Mouse (Mus musculus): ENCODE measurements at regions not wholly inside any gene's neighbourhood (a gene's known extent, or its start where the extent isn't known, plus 50 kb on each side); places are given as distances from the start of the nearest gene placed in this dataset.

DNA sequence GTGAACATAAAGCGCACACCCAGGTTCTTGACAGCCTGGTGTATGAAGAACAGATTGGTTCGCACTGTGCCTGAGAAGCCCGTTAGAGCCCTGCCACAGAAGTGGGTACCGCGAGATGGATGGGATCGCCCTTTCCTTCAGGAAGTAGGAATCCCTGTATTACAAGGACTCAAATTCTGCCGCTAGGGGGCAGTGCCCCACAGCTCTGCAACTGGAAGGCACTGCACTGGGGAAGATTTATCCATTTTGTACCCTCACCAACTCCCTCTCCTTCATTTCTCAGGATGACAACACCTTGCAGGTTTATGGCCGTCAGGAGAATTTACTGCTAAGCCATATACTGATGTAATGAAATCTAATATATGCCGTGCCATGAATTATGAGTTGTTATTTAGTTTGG lies 1094.1 kb upstream of the 2610301B20Rik start:
- H3K4me1 ChIP-seq: no peaks in the 10 kb centered on the region
- H3K36me3 ChIP-seq: no peaks in the 10 kb centered on the region
- no peaks in the 10 kb centered on the region for H3K9me3 ChIP-seq
- H3K27me3 ChIP-seq: no peaks in the 10 kb centered on the region
- WGBS: 33% methylated on average over 9 of the region's 9 CpGs
- no peak overlapping the region for H3K4me2 ChIP-seq
- H3K27ac ChIP-seq: no peak overlapping the region
- no peak overlapping the region for H3K9ac ChIP-seq
- no peak for ATAC-seq (ENCODE audit: borderline replicate concordance, extremely low read depth, low FRiP score, low TSS enrichment)
- no peak overlapping the region for H3K4me3 ChIP-seq

DNA sequence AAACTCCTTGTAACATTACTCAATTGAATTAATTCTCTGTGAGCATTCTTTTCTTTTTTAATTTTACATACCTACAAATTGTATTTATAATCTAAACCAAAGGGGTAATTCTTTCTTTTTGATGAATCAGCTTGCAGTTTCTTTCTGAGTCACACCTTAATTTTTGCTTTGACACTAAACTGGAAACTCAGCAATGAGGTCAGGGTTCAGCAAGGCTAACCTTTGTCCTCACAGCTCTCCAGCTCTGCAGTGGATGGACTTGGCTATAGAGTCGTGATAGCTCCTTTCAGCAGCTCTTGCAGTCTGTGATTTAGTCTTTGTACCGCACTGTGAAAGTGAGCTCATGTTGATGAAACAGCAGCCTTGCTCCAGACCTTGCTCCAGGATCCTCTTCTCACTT lies 1093.0 kb upstream of the 2610301B20Rik start:
- Histone ChIP-seq H3K36me3 (no peaks in the 10 kb centered on the region), H3K4me1 (no peaks in the 10 kb centered on the region), H3K9me3 (no peaks in the 10 kb centered on the region), H3K4me3 (no peak overlapping the region), H3K27ac (no peak overlapping the region), H3K27me3 (no peaks in the 10 kb centered on the region), H3K9ac (no peak overlapping the region), H3K4me2 (no peak overlapping the region)
- WGBS: 60% methylated on average over 2 of the region's 2 CpGs
- ATAC-seq (ENCODE audit: borderline replicate concordance, extremely low read depth, low FRiP score, low TSS enrichment): no peak

DNA sequence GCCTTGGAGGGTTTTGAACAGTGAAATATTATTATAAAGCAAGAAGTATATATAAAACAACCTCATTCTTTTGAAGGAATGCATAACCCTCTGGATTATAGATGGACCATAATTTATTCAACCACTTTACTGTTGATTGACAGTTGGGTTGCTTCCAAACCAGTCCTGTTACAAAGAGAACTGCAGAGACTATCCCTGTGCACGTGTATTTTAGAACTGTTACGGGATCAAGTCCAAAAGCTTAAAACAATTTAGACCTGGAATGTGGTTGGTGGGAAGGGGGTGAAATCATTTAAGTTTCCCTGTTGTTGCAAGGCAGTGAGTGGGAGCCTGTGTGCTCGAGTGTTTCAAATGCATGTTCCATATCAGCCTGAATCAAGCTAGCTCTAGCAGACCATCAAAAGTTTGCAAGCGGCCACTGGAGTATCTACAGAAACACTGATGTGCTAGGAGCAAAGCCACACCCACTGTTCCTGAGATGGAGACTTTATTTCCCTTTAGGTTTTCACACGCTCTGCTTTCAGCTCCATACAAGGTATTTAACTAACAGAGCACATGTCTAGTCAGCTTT lies 1086.4 kb upstream of the 2610301B20Rik start:
- no peaks in the 10 kb centered on the region for H3K9me3 ChIP-seq
- no peak overlapping the region for H3K27ac ChIP-seq
- H3K4me3 ChIP-seq: no peak overlapping the region
- H3K4me2 ChIP-seq: no peak overlapping the region
- H3K4me1 ChIP-seq: no peaks in the 10 kb centered on the region
- no peak overlapping the region for H3K9ac ChIP-seq
- H3K27me3 ChIP-seq: no peaks in the 10 kb centered on the region
- no peak for ATAC-seq (ENCODE audit: borderline replicate concordance, extremely low read depth, low FRiP score, low TSS enrichment)
- WGBS: 66% methylated on average over 5 of the region's 5 CpGs
- H3K36me3 ChIP-seq: no peaks in the 10 kb centered on the region

DNA sequence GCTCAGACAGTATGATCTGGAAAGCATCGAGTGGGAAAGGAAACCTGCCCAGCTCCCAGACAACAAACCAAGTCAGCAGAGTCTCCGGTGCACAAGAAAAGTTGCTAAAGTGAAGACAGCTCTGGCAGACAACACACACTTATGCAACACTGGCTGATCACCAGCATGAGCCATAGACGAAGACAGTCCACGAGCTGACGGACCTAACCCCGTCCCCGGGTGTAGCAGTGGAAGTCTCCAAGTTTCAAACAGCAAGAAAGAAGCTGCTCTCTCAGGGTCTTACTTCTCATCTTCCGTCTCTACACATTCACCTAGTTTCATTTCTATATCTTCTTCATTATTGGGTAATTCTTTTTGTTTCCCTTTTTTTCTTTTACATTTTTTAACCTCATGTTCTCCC lies 1083.8 kb upstream of the 2610301B20Rik start:
- Histone ChIP-seq H3K27ac (no peak overlapping the region), H3K4me1 (no peaks in the 10 kb centered on the region), H3K9me3 (no peaks in the 10 kb centered on the region), H3K4me2 (no peak overlapping the region), H3K4me3 (no peak overlapping the region), H3K27me3 (no peaks in the 10 kb centered on the region), H3K36me3 (no peaks in the 10 kb centered on the region), H3K9ac (no peak overlapping the region)
- WGBS: 84% methylated on average over 8 of the region's 8 CpGs
- no peak for ATAC-seq (ENCODE audit: borderline replicate concordance, extremely low read depth, low FRiP score, low TSS enrichment)
